Mouse (Mus musculus) bone marrow, adult 2 months (tissue): ENCODE results near the gene Grap2.

ENCODE experiments used
- CTCF ChIP-seq: fragments of 200-500 bp; IDR thresholded peaks from 2 replicates; pipeline ENCODE4 v1.5.1; 2011; ENCODE audit warnings: low read length, control low read depth; ENCODE audit not compliant: control insufficient read depth, insufficient read depth
- POLR2A ChIP-seq: fragments of 200-500 bp; IDR thresholded peaks from 2 replicates; pipeline ENCODE4 v1.6.1; 2011; ENCODE audit warnings: low read depth, mild to moderate bottlenecking, control low read depth, low read length, borderline replicate concordance; ENCODE audit not compliant: control insufficient read depth

DNA sequence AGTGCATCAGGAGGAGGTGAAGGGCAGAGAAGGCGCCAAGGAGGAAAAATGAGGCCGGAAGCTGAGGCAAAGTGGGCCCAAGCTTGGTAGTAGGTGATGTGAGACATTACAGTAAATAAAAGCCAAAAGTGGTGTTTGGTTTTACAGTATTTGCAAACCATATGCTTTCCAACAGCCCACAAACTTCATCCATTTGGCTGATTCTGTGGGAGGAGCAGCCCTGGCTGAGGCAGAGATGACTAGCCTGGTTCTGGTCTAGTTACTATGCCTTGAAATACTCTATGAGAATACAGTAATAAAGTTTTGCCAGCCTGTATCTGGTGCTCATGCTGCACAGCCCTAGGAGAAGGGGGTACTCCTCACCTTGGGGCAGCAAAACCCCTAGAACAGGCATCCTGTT is 78.0 kb downstream of the Grap2 start:
- no peak for TF ChIP-seq POLR2A
- TF ChIP-seq CTCF: no peak
